Mouse (Mus musculus) heart, postnatal 0 days (tissue): Measurements from ENCODE around the gene Dnajc30.

Source experiments
- CTCF ChIP-seq: IDR thresholded peaks from 2 replicates; pipeline ENCODE4 v1.5.1; 2016; ENCODE audit warnings: antibody characterized with exemption, control low read depth, low read depth
- EP300 ChIP-seq: IDR thresholded peaks from 2 replicates; pipeline ENCODE4 v1.6.1; 2016; ENCODE audit warnings: antibody characterized with exemption, low read depth

DNA sequence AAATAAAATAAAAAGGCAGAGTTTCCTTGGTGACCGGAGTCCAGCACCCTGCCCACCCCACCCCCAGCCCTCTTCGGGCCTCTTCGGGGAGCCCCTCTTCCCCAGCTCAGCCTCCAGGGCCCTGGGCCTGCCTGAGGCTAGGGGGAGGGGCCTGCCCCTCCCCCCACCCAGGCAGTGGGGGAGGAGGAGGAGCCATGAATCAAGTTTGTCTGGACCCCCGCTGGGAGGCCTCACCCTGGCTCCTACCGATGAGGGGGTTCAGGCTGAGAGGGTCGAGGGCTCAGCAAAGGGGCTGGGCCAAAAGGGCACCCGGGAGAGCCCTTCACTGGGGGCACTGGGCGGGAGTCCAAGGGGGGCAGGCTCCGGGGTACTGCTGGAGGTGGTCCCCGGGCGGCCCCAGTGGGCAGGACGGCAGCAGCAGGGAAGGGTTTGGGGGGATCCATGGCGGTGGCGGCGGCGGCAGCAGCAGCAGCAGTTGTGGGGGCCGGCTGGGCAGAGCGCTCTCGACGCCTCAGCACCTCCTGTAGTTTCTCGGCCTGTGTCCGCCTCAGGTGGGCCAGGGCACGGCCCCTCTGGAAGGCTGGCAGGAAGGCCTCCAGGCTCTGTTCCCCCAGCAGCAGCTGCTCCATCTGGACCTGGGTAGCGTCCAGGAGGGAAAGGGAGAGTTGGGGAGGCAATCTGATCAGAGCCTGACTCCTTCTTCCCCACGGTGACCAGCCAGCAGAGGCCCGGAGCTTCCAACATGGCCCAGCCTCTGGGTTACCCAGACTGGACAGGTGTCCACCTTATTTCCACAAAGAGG lies 9.5 kb downstream of the Dnajc30 start:
- TF ChIP-seq CTCF: no peak
- TF ChIP-seq EP300: no peak
